Comparison of ENCODE assay signal across 18 mouse cellular contexts in the genomic region with DNA sequence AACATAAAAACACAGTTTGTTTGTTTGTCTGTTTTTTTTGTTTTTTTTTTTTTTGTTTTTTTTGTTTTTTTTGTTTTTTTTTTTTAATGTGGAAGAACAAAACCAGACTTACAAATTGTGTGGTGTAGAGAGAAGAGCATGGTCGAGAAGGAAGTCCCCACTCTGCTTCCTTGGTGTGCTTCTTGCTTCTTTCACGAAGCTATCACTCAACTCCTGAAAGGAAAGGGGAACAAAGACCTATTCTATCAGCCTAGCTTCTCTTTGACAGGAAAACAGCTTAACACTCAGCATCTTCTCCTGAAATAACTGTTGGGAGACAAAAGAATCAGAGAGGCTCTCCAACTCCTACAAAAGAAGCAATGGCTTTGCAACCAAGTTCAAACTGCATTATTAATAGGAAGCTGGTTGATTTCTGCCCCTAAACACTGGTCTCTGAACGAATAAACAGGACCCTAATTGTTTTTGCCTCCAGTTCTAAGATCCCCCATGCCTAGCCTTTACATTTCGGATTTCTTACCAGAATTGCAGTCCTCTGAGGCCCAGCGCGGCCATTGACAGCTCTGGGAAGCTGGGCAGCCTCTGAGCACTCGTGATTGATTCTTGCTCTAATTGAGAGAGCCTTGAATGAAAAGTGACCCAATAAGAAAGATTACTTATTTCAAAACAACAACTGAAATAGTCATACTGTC.
DNase-seq lines count a peak whose midpoint lies in the region; ATAC-seq lines count a peak whose summit lies in the region.
"Had no signal": no experiment of that assay in that cellular context is flagged by ENCODE, and none has a peak within 500 bp of the region (broad histone marks: within the 10 kb centered on the region; RNA-seq: fewer than 3 reads in every experiment).

No protein-coding gene starts in this region.

- DNase-seq in midbrain, embryonic 11.5 days (ENCODE audit: low spot score, missing footprints) = peak; percentile 92
- no peak for DNase-seq in urinary bladder, adult 2 months (ENCODE audit: low spot score)
- no peak for DNase-seq in cerebellum, postnatal 4 days (ENCODE audit: low spot score in 2 of 2)
- DNase-seq: cerebellum, postnatal 14 days; gastrocnemius, adult 2 months; kidney, adult 18-20 months; kidney, postnatal 14 days; lung, embryonic 14.5 days; lung, postnatal 4 days; thymus, postnatal 25 days had no signal

- H3K4me2 ChIP-seq in midbrain, embryonic 11.5 days = peak overlapping the region; percentile 19; the same call in 1 of the 2 replicates
- no peak overlapping the region for H3K4me2 ChIP-seq in midbrain, embryonic 16.5 days (ENCODE audit: low read length)
- H3K4me2 ChIP-seq in forebrain, embryonic 12.5 days = no peak overlapping the region
- H3K4me2 ChIP-seq in hindbrain, embryonic 15.5 days = no peak overlapping the region
- H3K4me2 ChIP-seq in neural tube, embryonic 14.5 days (ENCODE audit: low read depth, low read length) = no peak overlapping the region
- H3K4me2 ChIP-seq: heart, embryonic 15.5 days; liver, embryonic 12.5 days; lung, embryonic 14.5 days had no signal

- ATAC-seq in midbrain, embryonic 11.5 days (ENCODE audit: low FRiP score) = peak; percentile 73
- ATAC-seq in midbrain, embryonic 16.5 days = no peak
- no peak for ATAC-seq in forebrain, embryonic 12.5 days (ENCODE audit: low FRiP score)
- ATAC-seq in hindbrain, embryonic 15.5 days (ENCODE audit: low FRiP score, low read depth) = no peak
- no peak for ATAC-seq in neural tube, embryonic 14.5 days (ENCODE audit: low read depth)
- ATAC-seq in megakaryocyte-erythroid progenitor cell, adult 5-6 weeks (replicated peaks; ENCODE audit: low FRiP score, low TSS enrichment, poor library complexity, severe bottlenecking) = no peak
- ATAC-seq: liver, embryonic 12.5 days had no signal

- peak overlapping the region; percentile 14; the same call in 1 of the 2 replicates for H3K9ac ChIP-seq in midbrain, embryonic 11.5 days (ENCODE audit: low read length)
- H3K9ac ChIP-seq in midbrain, embryonic 16.5 days (ENCODE audit: low read depth, low read length) = no peak overlapping the region
- no peak overlapping the region for H3K9ac ChIP-seq in forebrain, embryonic 12.5 days
- no peak overlapping the region for H3K9ac ChIP-seq in hindbrain, embryonic 15.5 days
- no peak overlapping the region for H3K9ac ChIP-seq in neural tube, embryonic 14.5 days (replicated peaks; ENCODE audit: low read depth, low read length)
- H3K9ac ChIP-seq: heart, embryonic 15.5 days; liver, embryonic 12.5 days; lung, embryonic 14.5 days had no signal

- no peaks in the 10 kb centered on the region for H3K36me3 ChIP-seq in midbrain, embryonic 11.5 days (ENCODE audit: control insufficient read depth, insufficient read depth, low read length)
- no peaks in the 10 kb centered on the region for H3K36me3 ChIP-seq in midbrain, embryonic 16.5 days (ENCODE audit: control insufficient read depth, insufficient read depth, low read length)
- H3K36me3 ChIP-seq in forebrain, embryonic 12.5 days (replicated peaks) = no peaks in the 10 kb centered on the region
- H3K36me3 ChIP-seq in hindbrain, embryonic 15.5 days = no peaks in the 10 kb centered on the region
- no peaks in the 10 kb centered on the region for H3K36me3 ChIP-seq in neural tube, embryonic 14.5 days (ENCODE audit: control insufficient read depth, insufficient read depth, low read length)
- H3K36me3 ChIP-seq: heart, embryonic 15.5 days; liver, embryonic 12.5 days had no signal

- peaks cover 22% of the 10 kb centered on the region for H3K4me1 ChIP-seq in midbrain, embryonic 11.5 days (ENCODE audit: control insufficient read depth, insufficient read depth, low read length)
- 0 out of 2 replicates have a peak, but pooled peaks cover 5% of the 10 kb centered on the region for H3K4me1 ChIP-seq in midbrain, embryonic 16.5 days (ENCODE audit: control insufficient read depth, insufficient read depth, low read length)
- peaks cover 43% of the 10 kb centered on the region for H3K4me1 ChIP-seq in forebrain, embryonic 12.5 days
- H3K4me1 ChIP-seq in hindbrain, embryonic 15.5 days (replicated peaks) = peaks cover 27% of the 10 kb centered on the region
- H3K4me1 ChIP-seq in neural tube, embryonic 14.5 days (ENCODE audit: control insufficient read depth, insufficient read depth, low read length) = peaks cover 14% of the 10 kb centered on the region; the same call in 1 of the 2 replicates
- H3K4me1 ChIP-seq: liver, embryonic 12.5 days had no signal

- H3K27ac ChIP-seq in midbrain, embryonic 11.5 days (ENCODE audit: low read depth, low read length) = peak overlapping the region; percentile 69
- H3K27ac ChIP-seq in midbrain, embryonic 16.5 days (ENCODE audit: low read length) = no peak overlapping the region
- peak overlapping the region; percentile 19; the same call in 1 of the 2 replicates for H3K27ac ChIP-seq in forebrain, embryonic 12.5 days
- peak overlapping the region; percentile 8; the same call in 1 of the 2 replicates for H3K27ac ChIP-seq in hindbrain, embryonic 15.5 days (replicated peaks)
- peak overlapping the region; percentile 74 for H3K27ac ChIP-seq in neural tube, embryonic 14.5 days (ENCODE audit: low read depth, low read length)
- H3K27ac ChIP-seq: gastrocnemius, adult 2 months; heart, embryonic 15.5 days; liver, embryonic 12.5 days; stomach, postnatal 0 days had no signal

- no peak overlapping the region for H3K4me3 ChIP-seq in midbrain, embryonic 11.5 days (ENCODE audit: low read depth, low read length)
- H3K4me3 ChIP-seq in midbrain, embryonic 16.5 days (ENCODE audit: low read depth, low read length) = no peak overlapping the region
- no peak overlapping the region for H3K4me3 ChIP-seq in forebrain, embryonic 12.5 days (replicated peaks)
- H3K4me3 ChIP-seq in hindbrain, embryonic 15.5 days = no peak overlapping the region
- no peak overlapping the region for H3K4me3 ChIP-seq in neural tube, embryonic 14.5 days (ENCODE audit: low read depth, low read length)
- H3K4me3 ChIP-seq: gastrocnemius, adult 2 months; heart, embryonic 15.5 days; liver, embryonic 12.5 days had no signal

- WGBS in midbrain, embryonic 11.5 days = 8% methylated on average over 7 of the region's 7 CpGs
- 12% methylated on average over 7 of the region's 7 CpGs for WGBS in midbrain, embryonic 16.5 days
- 3% methylated on average over 7 of the region's 7 CpGs for WGBS in forebrain, embryonic 12.5 days
- WGBS in hindbrain, embryonic 15.5 days = 15% methylated on average over 7 of the region's 7 CpGs
- 20% methylated on average over 7 of the region's 7 CpGs for WGBS in neural tube, embryonic 14.5 days

- no peaks in the 10 kb centered on the region for H3K27me3 ChIP-seq in midbrain, embryonic 11.5 days (ENCODE audit: control insufficient read depth, insufficient read depth, low read length)
- no peaks in the 10 kb centered on the region for H3K27me3 ChIP-seq in midbrain, embryonic 16.5 days (ENCODE audit: control insufficient read depth, insufficient read depth, low read depth, low read length)
- H3K27me3 ChIP-seq in forebrain, embryonic 12.5 days = 0 out of 2 replicates have a peak, but pooled peaks cover 4% of the 10 kb centered on the region
- H3K27me3 ChIP-seq in hindbrain, embryonic 15.5 days = no peaks in the 10 kb centered on the region
- H3K27me3 ChIP-seq in neural tube, embryonic 14.5 days (ENCODE audit: control insufficient read depth, insufficient read depth, low read length) = no peaks in the 10 kb centered on the region
- H3K27me3 ChIP-seq: heart, embryonic 15.5 days; liver, embryonic 12.5 days had no signal

- H3K9me3 ChIP-seq in midbrain, embryonic 11.5 days (ENCODE audit: control insufficient read depth, low read length) = no peaks in the 10 kb centered on the region
- no peaks in the 10 kb centered on the region for H3K9me3 ChIP-seq in midbrain, embryonic 16.5 days (replicated peaks; ENCODE audit: control insufficient read depth, low read length, poor library complexity, severe bottlenecking)
- H3K9me3 ChIP-seq in forebrain, embryonic 12.5 days = no peaks in the 10 kb centered on the region
- H3K9me3 ChIP-seq in hindbrain, embryonic 15.5 days = no peaks in the 10 kb centered on the region
- no peaks in the 10 kb centered on the region for H3K9me3 ChIP-seq in neural tube, embryonic 14.5 days (ENCODE audit: control insufficient read depth, low read length)
- H3K9me3 ChIP-seq: heart, embryonic 15.5 days; liver, embryonic 12.5 days had no signal
